Mouse (Mus musculus) common myeloid progenitor, adult 5-6 weeks (primary cell): ENCODE results near the gene Myoc. TPM values are rescaled to one million over a fixed set of nuclear protein-coding genes. Genes with fewer than 3 reads are reported as not detected.
"Not testable (repeated sequence)": the region's sequence is repeated elsewhere in the genome, so short reads cannot be mapped to it uniquely, and the experiment has no call there.

Source experiments
- ATAC-seq: replicated peaks from 2 replicates; pipeline ENCODE4 v1.8.0; 2016; ENCODE audit warnings: low read depth, mild to moderate bottlenecking, moderate TSS enrichment, inconsistent platforms; ENCODE audit not compliant: poor library complexity, severe bottlenecking
- total RNA-seq: library from RNA; stranded (forward); fragments of 200-1000, 187-1606 nt; gene quantifications from 2 replicates; pipeline ENCODE4 v1.2.3, GENCODE M21; 2017

The Myoc gene
- not detected in 2 replicates for total RNA-seq

- no peak for ATAC-seq
Measured at GRCm38 (mm10) chr1:162639051-162639750, at the start of gene Myoc. Gene Myoc (plus strand): TSS chr1:162639155.

DNA sequence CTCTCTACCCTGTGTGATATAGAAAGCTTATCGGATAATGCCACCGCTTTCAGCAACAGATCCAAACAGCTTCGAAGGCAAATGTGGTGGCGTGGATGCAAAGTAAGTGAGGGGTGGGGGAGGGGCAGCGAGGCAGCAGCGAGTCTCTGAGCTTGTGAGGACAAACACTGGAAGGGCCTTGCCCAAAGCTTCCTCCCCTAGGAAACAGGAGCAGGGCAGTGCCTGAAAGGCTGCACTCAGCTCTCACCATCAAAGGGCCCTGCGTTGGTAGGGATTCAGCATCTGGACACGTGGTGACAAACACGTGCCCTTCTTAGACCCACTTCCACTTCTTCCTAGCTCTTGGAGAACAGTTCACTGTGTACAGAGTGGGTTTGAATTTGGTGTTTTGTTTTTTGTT lies 49.5 kb upstream of the Myoc start:
- ATAC-seq, result no peak

DNA sequence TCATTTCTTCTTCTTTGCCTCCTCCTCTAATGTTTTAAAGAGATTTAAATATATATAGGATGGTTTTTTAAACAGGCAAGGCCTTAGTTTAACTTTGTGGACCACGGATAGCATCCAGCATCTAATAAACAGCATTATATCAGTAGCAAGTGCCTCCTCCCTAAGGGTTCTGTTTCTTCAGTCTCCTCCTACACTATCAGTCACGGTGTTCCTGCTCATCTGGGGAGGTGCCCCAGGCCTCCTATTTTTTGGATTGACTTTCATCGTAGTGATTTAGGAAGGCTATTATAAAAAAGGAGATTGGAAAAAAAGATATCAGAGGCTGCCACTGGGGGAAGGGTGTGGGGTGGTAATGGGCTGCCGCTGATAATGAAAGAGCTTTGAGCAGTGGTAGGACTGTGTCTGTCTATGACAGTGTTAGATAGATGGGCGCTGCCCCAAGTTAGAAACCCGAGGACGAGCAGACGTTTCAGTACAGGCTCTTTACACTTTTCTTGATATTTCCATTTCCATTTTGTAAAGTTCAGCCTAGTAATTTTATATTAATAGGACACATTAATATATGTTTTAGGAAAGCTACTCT lies 48.4 kb upstream of the Myoc start:
- ATAC-seq, result no peak

- ATAC-seq, result no peak
Measured at GRCm38 (mm10) chr1:162597379-162598102, 41.4 kb upstream of the Myoc start.

GRCm38 (mm10) chr1:162599617-162600016 lies 39.3 kb upstream of the Myoc start:
- no peak for ATAC-seq

DNA sequence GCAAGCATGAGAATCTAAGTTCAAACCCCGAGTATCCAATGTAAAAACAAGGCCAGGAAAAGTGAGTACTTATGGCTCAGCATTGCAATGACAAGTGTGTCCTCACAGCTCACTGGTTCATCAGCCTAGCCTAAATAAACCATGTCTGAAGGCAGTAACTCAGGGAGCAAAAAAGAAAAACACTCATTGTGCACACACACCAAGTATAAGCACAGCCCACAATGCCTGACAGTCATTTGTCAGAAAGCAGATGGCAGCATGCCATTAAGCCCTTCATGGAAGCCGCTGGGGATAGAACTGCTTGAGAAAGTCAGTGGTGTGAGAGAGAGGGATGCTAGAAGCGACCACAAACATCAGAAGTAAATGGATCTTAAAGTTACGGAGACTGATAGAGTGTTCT lies 37.7 kb upstream of the Myoc start:
- no peak for ATAC-seq

- ATAC-seq, result no peak
Measured at GRCm38 (mm10) chr1:162608127-162608526, 30.8 kb upstream of the Myoc start.

DNA sequence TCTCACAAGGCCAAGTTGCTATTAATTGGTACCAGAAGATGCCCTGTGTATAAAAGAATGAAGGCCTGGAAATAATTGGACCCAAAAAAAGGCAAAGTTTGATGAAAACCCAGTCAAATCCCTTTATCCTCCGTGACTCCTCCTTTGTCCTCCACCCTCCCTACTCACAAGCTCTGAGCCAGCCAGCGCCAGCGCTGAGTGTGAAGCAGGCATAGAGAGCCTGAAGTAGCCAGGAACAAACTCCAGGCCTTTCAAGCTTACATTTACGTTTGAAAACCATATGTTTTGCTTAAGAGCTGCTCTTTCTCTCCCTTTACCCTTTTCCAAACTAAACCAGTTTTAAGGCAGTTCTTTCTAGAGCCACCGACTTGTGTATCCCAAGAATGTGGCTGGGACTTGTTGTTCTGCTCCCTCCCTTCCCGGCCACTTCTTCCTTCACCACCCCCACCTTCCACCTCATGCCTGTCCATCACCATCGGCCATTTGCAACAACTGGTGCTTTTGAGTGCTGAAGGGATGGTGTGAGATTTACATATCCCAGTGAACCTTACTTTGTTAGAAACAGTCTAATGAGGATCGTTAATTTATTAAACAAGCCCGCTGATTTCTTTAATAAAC lies 29.2 kb upstream of the Myoc start:
- no peak for ATAC-seq

DNA sequence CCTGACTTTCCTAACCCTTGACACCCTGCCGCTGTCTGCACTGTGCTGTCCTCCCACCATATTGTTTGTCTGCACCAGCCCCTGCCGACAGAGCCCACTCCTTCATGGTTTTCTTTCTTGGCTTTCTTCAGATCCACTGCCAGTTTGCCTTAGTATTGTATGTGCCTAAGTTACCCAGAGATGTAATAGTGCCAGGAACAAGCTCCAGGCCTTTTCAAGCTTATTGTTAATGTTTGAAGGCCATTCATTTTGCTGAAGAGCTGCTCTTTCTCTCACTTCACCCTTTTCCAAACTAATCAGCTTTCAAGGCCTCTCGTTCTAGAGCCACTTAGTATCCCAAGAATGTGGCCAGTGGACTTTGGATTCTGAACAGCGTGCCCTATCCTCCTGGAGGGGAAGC lies 27.8 kb upstream of the Myoc start:
- no peak for ATAC-seq

GRCm38 (mm10) chr1:162615511-162615910 lies 23.4 kb upstream of the Myoc start:
- ATAC-seq, result peak; percentile 47; the same call in 1 of the 2 replicates

- no peak for ATAC-seq
Measured at GRCm38 (mm10) chr1:162620487-162620886, 18.5 kb upstream of the Myoc start.

DNA sequence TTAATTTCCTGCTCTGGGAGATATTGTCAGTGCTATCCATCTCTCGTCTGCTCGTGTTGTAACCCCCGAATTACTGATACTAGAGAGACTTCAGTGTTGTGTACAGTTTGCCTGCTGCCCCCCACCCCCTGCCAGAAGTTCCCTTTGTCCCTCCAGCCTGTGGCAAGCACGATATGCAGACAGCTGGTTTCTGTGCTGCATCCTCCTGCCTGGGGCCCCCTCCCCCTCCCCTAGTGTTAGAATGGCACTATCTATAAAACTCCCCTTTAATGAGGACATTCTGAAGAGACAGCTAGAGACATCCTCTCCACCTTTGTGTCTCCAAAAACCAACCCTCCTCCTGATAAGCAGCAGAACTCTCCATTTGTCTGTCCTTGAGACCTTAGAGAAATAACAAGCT lies 15.1 kb upstream of the Myoc start:
- no peak for ATAC-seq

DNA sequence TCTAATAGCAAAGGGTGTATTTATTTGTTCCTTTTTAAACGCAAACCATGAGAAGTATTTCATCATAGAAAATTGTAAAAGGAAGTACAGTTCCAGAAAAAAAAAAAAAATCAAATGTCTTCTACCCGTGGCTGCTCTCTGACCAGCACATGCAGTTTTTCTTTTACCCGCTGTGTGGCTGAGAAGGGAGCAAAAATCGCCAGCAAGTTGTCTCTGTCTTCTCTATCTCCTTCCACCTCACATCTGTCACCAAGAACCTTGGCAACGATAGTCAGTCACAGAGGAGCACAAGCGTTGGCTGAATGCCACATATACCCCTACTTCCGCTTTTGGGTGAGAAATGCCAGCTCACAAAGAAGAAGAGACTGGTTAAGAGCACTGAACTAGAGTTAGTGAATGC lies 13.7 kb upstream of the Myoc start:
- ATAC-seq, result peak; percentile 98

DNA sequence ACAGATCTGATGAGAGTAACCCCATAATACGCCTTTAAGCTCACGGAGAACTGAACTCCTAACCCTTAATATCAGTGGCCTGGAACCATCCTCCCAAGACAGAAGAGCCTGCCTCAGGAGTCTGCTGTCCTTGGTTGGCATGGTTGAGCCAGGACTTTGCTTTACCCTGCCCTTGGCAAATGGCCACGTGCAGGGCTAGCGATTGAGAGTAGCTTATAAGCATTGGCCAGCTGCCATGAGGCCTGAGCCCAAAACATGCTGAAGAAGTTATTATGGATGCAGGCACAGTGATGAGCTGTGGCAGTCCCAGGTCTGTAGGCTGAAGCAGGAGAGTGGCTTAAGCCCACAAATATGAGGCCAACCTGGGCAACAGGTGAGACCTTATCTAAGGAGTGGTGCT lies 11.1 kb upstream of the Myoc start:
- not testable (repeated sequence) for ATAC-seq

DNA sequence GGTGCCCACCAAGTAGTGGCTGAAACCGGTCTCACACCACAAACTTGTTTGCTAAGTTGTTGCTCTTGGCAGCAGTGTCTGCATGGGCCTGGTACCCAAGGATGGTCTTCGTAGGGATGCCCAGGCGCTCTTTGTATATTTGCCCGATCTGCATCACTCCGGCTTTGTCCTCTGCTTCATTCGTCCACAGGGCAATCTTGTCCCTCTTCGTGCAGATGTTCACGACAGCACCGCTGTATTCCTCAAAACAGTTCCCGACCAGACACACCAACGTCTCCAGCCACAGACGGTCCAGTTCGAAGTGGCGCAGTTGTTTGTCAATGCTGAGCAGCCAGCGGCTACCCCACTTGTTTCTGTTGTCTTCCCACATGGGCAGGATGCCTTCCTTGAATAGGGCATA lies 10.6 kb upstream of the Myoc start:
- ATAC-seq, result not testable (repeated sequence)

GRCm38 (mm10) chr1:162635291-162635931 lies 3.5 kb upstream of the Myoc start:
- not testable (repeated sequence) for ATAC-seq

DNA sequence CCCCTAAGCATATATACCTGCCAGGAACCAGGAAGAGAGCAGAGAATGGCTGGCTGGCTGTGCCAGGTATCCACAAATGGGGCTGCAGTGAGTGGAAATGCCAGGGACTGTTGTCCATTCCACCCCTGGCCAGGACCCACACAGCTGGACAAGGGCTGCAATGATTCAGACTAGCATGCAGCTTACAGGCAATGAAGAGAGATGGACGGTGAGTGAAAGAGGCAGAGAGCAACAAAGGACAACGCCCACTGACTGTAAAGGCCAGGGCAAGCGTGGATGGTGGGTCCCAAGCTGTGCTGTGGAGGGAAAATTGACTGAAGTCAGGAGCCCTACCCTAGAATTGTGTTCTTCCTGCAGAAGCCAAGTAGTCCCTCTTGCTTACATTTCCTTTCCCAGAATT lies 2.4 kb upstream of the Myoc start:
- ATAC-seq, result no peak

GRCm38 (mm10) chr1:162638535-162638934 lies 420 bp upstream of the Myoc start:
- ATAC-seq, result no peak

DNA sequence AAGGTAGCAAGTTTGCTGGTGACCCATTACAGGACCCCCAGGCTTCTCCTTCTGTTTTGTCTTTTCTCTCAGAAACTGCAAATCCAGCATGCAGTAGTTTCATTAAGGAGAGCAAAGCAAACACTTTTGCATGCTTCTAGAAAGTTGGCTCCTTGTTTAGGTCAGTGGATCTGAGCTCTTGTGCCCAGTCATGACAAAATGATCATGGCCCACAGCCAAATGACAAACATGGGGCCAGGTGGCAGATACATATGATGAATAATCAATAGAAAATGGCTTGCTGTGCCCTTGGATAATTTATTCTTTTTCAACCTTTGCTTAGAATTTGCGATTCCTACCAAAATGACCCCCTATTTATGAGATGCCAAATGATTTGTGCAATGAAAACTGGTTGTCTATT lies 906 bp downstream of the Myoc start:
- no peak for ATAC-seq

DNA sequence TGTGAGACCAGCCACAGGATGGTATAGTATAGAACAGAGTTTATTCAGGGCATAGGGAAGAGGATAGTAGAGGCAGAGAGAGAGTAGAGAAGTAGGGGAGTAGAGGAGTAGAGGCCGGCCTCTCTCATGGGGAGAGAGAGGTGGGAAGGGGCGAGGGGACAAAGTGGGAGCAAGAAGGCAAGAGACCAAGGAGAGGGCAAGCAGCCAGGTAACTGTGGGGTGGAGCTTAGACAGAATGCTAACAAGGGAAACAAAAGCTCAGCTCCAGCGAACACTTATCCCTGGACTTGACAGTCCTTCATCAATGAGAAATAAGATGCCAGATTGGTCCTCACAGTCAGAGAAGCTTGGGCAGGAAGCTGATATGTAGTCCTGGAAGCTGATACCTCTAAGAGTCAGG lies 3.6 kb downstream of the Myoc start:
- no peak for ATAC-seq
